Comparison of ENCODE assay signal across 33 mouse cellular contexts in the genomic region with DNA sequence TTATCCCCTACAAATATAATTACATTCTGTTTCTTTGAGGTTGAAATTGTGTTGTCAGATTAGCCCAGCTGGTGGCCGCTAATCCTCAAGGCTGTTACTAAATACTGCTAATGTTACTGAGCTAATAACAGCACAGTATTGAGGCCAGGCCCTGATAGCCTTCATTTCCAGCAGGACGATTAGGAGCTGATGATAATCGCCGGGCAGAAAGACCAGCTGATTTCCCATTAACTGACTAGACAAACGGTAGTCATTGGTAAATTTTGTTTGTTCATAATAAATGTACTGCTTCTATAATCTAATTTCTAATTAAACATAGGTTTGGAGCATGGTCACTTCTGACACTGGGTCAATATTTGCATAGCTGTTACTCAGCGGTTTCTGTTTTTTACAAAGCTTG. TPM values are rescaled to one million over a fixed set of nuclear protein-coding genes. Genes with fewer than 3 reads are reported as not detected.
"Had no signal": no experiment of that assay in that cellular context is flagged by ENCODE, and none has a peak within 500 bp of the region (broad histone marks: within the 10 kb centered on the region; RNA-seq: fewer than 3 reads in every experiment).

No protein-coding gene starts in this region.

- H3K4me1 ChIP-seq: heart, embryonic 13.5 days; heart, embryonic 15.5 days; hindbrain, embryonic 13.5 days; intestine, embryonic 15.5 days; limb, embryonic 10.5 days; limb, embryonic 12.5 days had no signal

- H3K36me3 ChIP-seq: heart, embryonic 13.5 days; heart, embryonic 15.5 days; hindbrain, embryonic 13.5 days; intestine, embryonic 15.5 days; limb, embryonic 10.5 days; limb, embryonic 12.5 days had no signal

- H3K27me3 ChIP-seq: heart, embryonic 13.5 days; heart, embryonic 15.5 days; hindbrain, embryonic 13.5 days; intestine, embryonic 15.5 days; limb, embryonic 12.5 days had no signal

- H3K9ac ChIP-seq: forebrain, postnatal 0 days; heart, embryonic 13.5 days; heart, embryonic 15.5 days; hindbrain, embryonic 13.5 days; intestine, embryonic 15.5 days; limb, embryonic 12.5 days had no signal

- H3K9me3 ChIP-seq: heart, embryonic 13.5 days; heart, embryonic 15.5 days; hindbrain, embryonic 13.5 days; intestine, embryonic 15.5 days; limb, embryonic 10.5 days; limb, embryonic 12.5 days had no signal

- H3K4me2 ChIP-seq: heart, embryonic 11.5 days; heart, embryonic 13.5 days; heart, embryonic 15.5 days; hindbrain, embryonic 13.5 days; intestine, embryonic 15.5 days; limb, embryonic 12.5 days had no signal

- DNase-seq: forebrain, postnatal 0 days; gastrocnemius, adult 2 months; gastrocnemius, postnatal 10 days; gastrocnemius, postnatal 25 days; heart, adult 18-20 months; heart, postnatal 14 days; heart, postnatal 36 days; kidney, adult 18-20 months; kidney, adult 8-10 months; kidney, postnatal 10 days; kidney, postnatal 25 days; kidney, postnatal 4 days had no signal

- H3K4me3 ChIP-seq: gastrocnemius, adult 2 months; heart, embryonic 13.5 days; heart, embryonic 15.5 days; hindbrain, embryonic 13.5 days; intestine, embryonic 15.5 days; layer of hippocampus, adult 2 months; left cerebral cortex, adult 2 months; limb, embryonic 10.5 days; limb, embryonic 12.5 days had no signal

- H3K27ac ChIP-seq: gastrocnemius, adult 2 months; heart, embryonic 13.5 days; heart, embryonic 15.5 days; hindbrain, embryonic 13.5 days; intestine, embryonic 15.5 days; layer of hippocampus, adult 2 months; left cerebral cortex, adult 2 months; limb, embryonic 10.5 days; limb, embryonic 12.5 days had no signal

- ATAC-seq: forebrain, postnatal 0 days; hindbrain, embryonic 16.5 days; inflammation-experienced regulatory T-cells, adult 6 months; intestine, embryonic 15.5 days; intestine, postnatal 0 days had no signal

RNA-seq across cellular contexts. Expression of gene Tnfrsf17, which starts 34.8 kb away (rescaled TPM):
- total RNA-seq: forebrain, postnatal 0 days; gastrocnemius, adult 2 months; gastrocnemius, postnatal 25 days; gastrocnemius, postnatal 4 days; granulocyte monocyte progenitor cell, adult 5-6 weeks; heart, adult 18-20 months; heart, postnatal 14 days; heart, postnatal 36 days; hematopoietic stem cell, adult 5-6 weeks; layer of hippocampus, adult 2 months; layer of hippocampus, postnatal 10 days; layer of hippocampus, postnatal 25 days; left cerebral cortex, adult 2 months; left cerebral cortex, postnatal 14 days had no signal
- polyA plus RNA-seq: heart, embryonic 11.5 days; heart, embryonic 13.5 days; heart, postnatal 0 days; hindbrain, embryonic 13.5 days; inflammation-experienced regulatory T-cells, adult 6 months; intestine, embryonic 15.5 days; intestine, postnatal 0 days; kidney, embryonic 14.5 days; kidney, embryonic 16.5 days; limb, embryonic 10.5 days; limb, embryonic 12.5 days had no signal
